Mouse (Mus musculus) kidney, postnatal 36 days (tissue): ENCODE measurements around the gene Igf1r.

ENCODE experiments used
- DNase-seq, 2 experiments: peaks; one replicate each; pipeline ENCODE4 v3.0.0; 2021 to 2022; ENCODE audit warnings: mixed read lengths in 2 of 2

The Igf1r gene

GRCm38 (mm10) chr7:68233619-68234223 lies 281.1 kb downstream of the Igf1r start:
- peak; percentile 72 to 76 for DNase-seq

GRCm38 (mm10) chr7:68236817-68237216 lies 284.2 kb downstream of the Igf1r start:
- peak; percentile 28 to 68 for DNase-seq

- no peak for DNase-seq
Measured at GRCm38 (mm10) chr7:68239220-68239827, 286.7 kb downstream of the Igf1r start.

GRCm38 (mm10) chr7:68241205-68241604 lies 288.6 kb downstream of the Igf1r start:
- DNase-seq, result peak; percentile 47 to 50

GRCm38 (mm10) chr7:68245681-68246080 lies 293.1 kb downstream of the Igf1r start:
- DNase-seq, result no peak

GRCm38 (mm10) chr7:68246249-68246648 lies 293.6 kb downstream of the Igf1r start:
- no peak for DNase-seq

- no peak for DNase-seq
Measured at GRCm38 (mm10) chr7:68250411-68250810, 297.8 kb downstream of the Igf1r start.

- DNase-seq, result no peak
Measured at GRCm38 (mm10) chr7:68250902-68251301, 298.3 kb downstream of the Igf1r start.

GRCm38 (mm10) chr7:68257767-68258166 lies 305.1 kb downstream of the Igf1r start:
- DNase-seq, result no peak

- DNase-seq, result peak in 1 of 2 experiments; percentile 14
Measured at GRCm38 (mm10) chr7:68258326-68259150, 305.9 kb downstream of the Igf1r start.

- no peak for DNase-seq
Measured at GRCm38 (mm10) chr7:68259523-68260081, 307.0 kb downstream of the Igf1r start.

GRCm38 (mm10) chr7:68262612-68263200 lies 310.1 kb downstream of the Igf1r start:
- DNase-seq, result no peak

- no peak for DNase-seq
Measured at GRCm38 (mm10) chr7:68263346-68264027, 310.9 kb downstream of the Igf1r start.

- DNase-seq, result peak; percentile 81 to 86
Measured at GRCm38 (mm10) chr7:68264028-68264453, 311.4 kb downstream of the Igf1r start, which contains the start of gene Pgpep1l. Gene Pgpep1l (minus strand): TSS chr7:68264233.

GRCm38 (mm10) chr7:68264531-68264930 lies 311.9 kb downstream of the Igf1r start:
- peak; percentile 47 to 55 for DNase-seq

- DNase-seq, result no peak
Measured at GRCm38 (mm10) chr7:68265391-68265790, 312.8 kb downstream of the Igf1r start.

GRCm38 (mm10) chr7:68266691-68267090 lies 314.1 kb downstream of the Igf1r start:
- DNase-seq, result peak in 1 of 2 experiments; percentile 12

GRCm38 (mm10) chr7:68270551-68270950 lies 317.9 kb downstream of the Igf1r start:
- DNase-seq, result no peak

GRCm38 (mm10) chr7:68271816-68272215 lies 319.2 kb downstream of the Igf1r start:
- DNase-seq, result no peak

- DNase-seq, result peak; percentile 52 to 83
Measured at GRCm38 (mm10) chr7:68272607-68273006, 320.0 kb downstream of the Igf1r start.

GRCm38 (mm10) chr7:68273515-68273914 lies 320.9 kb downstream of the Igf1r start, which contains the start of gene Fam169b:
Gene Fam169b (plus strand): TSS chr7:68273839.
- no peak for DNase-seq

- no peak for DNase-seq
Measured at GRCm38 (mm10) chr7:68274218-68274617, 321.6 kb downstream of the Igf1r start.
